Mouse (Mus musculus): Measurements from ENCODE around the gene Ak9. TPM values are rescaled to one million over a fixed set of nuclear protein-coding genes. Genes with fewer than 3 reads are reported as not detected.
"Not testable (repeated sequence)": the region's sequence is repeated elsewhere in the genome, so short reads cannot be mapped to it uniquely, and the experiment has no call there.

Ak9 gene
- polyA plus RNA-seq, 1 experiment from 2014 or later, result 0.11 TPM

GRCm38 (mm10) chr10:41365086-41365485 is 61.3 kb downstream of the Ak9 start:
- H3K4me2 ChIP-seq, result no peak overlapping the region
- H3K4me3 ChIP-seq (replicated peaks), result no peak overlapping the region
- 90% methylated on average over 9 of the region's 9 CpGs for WGBS
- no peaks in the 10 kb centered on the region for H3K27me3 ChIP-seq
- no peaks in the 10 kb centered on the region for H3K36me3 ChIP-seq (replicated peaks)
- no peak overlapping the region for H3K27ac ChIP-seq
- no peak overlapping the region for H3K9ac ChIP-seq
- H3K4me1 ChIP-seq, result no peaks in the 10 kb centered on the region
- no peaks in the 10 kb centered on the region for H3K9me3 ChIP-seq
- ATAC-seq (ENCODE audit: low FRiP score), result no peak

GRCm38 (mm10) chr10:41380466-41380865 is 76.7 kb downstream of the Ak9 start:
- no peaks in the 10 kb centered on the region for H3K36me3 ChIP-seq (replicated peaks)
- no peak overlapping the region for H3K27ac ChIP-seq
- H3K4me1 ChIP-seq, result no peaks in the 10 kb centered on the region
- no peaks in the 10 kb centered on the region for H3K27me3 ChIP-seq
- H3K4me2 ChIP-seq, result no peak overlapping the region
- WGBS, result 75% methylated on average over 12 of the region's 12 CpGs
- no peak overlapping the region for H3K4me3 ChIP-seq (replicated peaks)
- H3K9ac ChIP-seq, result no peak overlapping the region
- H3K9me3 ChIP-seq, result no peaks in the 10 kb centered on the region
- ATAC-seq (ENCODE audit: low FRiP score), result no peak

GRCm38 (mm10) chr10:41385506-41386221 is 81.9 kb downstream of the Ak9 start:
- ATAC-seq (ENCODE audit: low FRiP score), result no peak
- Histone ChIP-seq H3K4me3 (replicated peaks) (no peak overlapping the region), H3K36me3 (replicated peaks) (no peaks in the 10 kb centered on the region), H3K4me1 (no peaks in the 10 kb centered on the region), H3K9ac (no peak overlapping the region), H3K4me2 (no peak overlapping the region), H3K27ac (no peak overlapping the region), H3K27me3 (no peaks in the 10 kb centered on the region), H3K9me3 (no peaks in the 10 kb centered on the region)
- WGBS, result 86% methylated on average over 15 of the region's 15 CpGs

GRCm38 (mm10) chr10:41393555-41393954 is 89.8 kb downstream of the Ak9 start:
- no peaks in the 10 kb centered on the region for H3K27me3 ChIP-seq
- no peaks in the 10 kb centered on the region for H3K4me1 ChIP-seq
- 62% methylated on average over 2 of the region's 2 CpGs for WGBS
- H3K9me3 ChIP-seq, result no peaks in the 10 kb centered on the region
- no peak for ATAC-seq (ENCODE audit: low FRiP score)
- H3K4me2 ChIP-seq, result no peak overlapping the region
- no peak overlapping the region for H3K27ac ChIP-seq
- no peak overlapping the region for H3K9ac ChIP-seq
- H3K4me3 ChIP-seq (replicated peaks), result no peak overlapping the region
- no peaks in the 10 kb centered on the region for H3K36me3 ChIP-seq (replicated peaks)

- H3K27me3 ChIP-seq, result no peaks in the 10 kb centered on the region
- ATAC-seq (ENCODE audit: low FRiP score), result no peak
- WGBS, result 87% methylated on average over 3 of the region's 3 CpGs
- H3K9ac ChIP-seq, result no peak overlapping the region
- H3K27ac ChIP-seq, result no peak overlapping the region
- no peak overlapping the region for H3K4me2 ChIP-seq
- H3K9me3 ChIP-seq, result no peaks in the 10 kb centered on the region
- no peak overlapping the region for H3K4me3 ChIP-seq (replicated peaks)
- H3K4me1 ChIP-seq, result no peaks in the 10 kb centered on the region
- no peaks in the 10 kb centered on the region for H3K36me3 ChIP-seq (replicated peaks)
These were observed 97.3 kb downstream of the Ak9 start for GRCm38 (mm10) chr10:41401097-41401496.

- Histone ChIP-seq H3K9ac (no peak overlapping the region), H3K4me3 (replicated peaks) (no peak overlapping the region), H3K4me1 (no peaks in the 10 kb centered on the region), H3K36me3 (replicated peaks) (no peaks in the 10 kb centered on the region), H3K4me2 (no peak overlapping the region), H3K27me3 (no peaks in the 10 kb centered on the region), H3K27ac (no peak overlapping the region), H3K9me3 (no peaks in the 10 kb centered on the region)
- WGBS, result 74% methylated on average over 2 of the region's 2 CpGs
- ATAC-seq (ENCODE audit: low FRiP score), result no peak
These were observed 99.6 kb downstream of the Ak9 start for GRCm38 (mm10) chr10:41403364-41403763.

- ATAC-seq (ENCODE audit: low FRiP score), result no peak
- Histone ChIP-seq H3K27ac (no peak overlapping the region), H3K36me3 (replicated peaks) (no peaks in the 10 kb centered on the region), H3K9ac (no peak overlapping the region), H3K4me1 (no peaks in the 10 kb centered on the region), H3K27me3 (no peaks in the 10 kb centered on the region), H3K4me2 (no peak overlapping the region), H3K9me3 (no peaks in the 10 kb centered on the region), H3K4me3 (replicated peaks) (no peak overlapping the region)
- 56% methylated on average over 3 of the region's 3 CpGs for WGBS
These were observed 100.3 kb downstream of the Ak9 start for GRCm38 (mm10) chr10:41403893-41404612.

- not testable (repeated sequence) for ATAC-seq (ENCODE audit: low FRiP score); H3K27ac ChIP-seq; H3K4me2 ChIP-seq; H3K9me3 ChIP-seq; H3K9ac ChIP-seq; H3K27me3 ChIP-seq; H3K4me3 ChIP-seq (replicated peaks); H3K4me1 ChIP-seq; H3K36me3 ChIP-seq (replicated peaks)
- WGBS, result 95% methylated on average over 4 of the region's 4 CpGs
These were observed 106.4 kb downstream of the Ak9 start for GRCm38 (mm10) chr10:41410176-41410575.

- not testable (repeated sequence) for H3K27me3 ChIP-seq; H3K4me1 ChIP-seq; ATAC-seq (ENCODE audit: low FRiP score); H3K9me3 ChIP-seq; H3K27ac ChIP-seq; H3K4me2 ChIP-seq; H3K4me3 ChIP-seq (replicated peaks); H3K9ac ChIP-seq; H3K36me3 ChIP-seq (replicated peaks)
- 89% methylated on average over 1 of the region's 1 CpGs for WGBS
These were observed 107.0 kb downstream of the Ak9 start for GRCm38 (mm10) chr10:41410821-41411220.

- 96% methylated on average over 1 of the region's 1 CpGs for WGBS
- H3K4me1 ChIP-seq; H3K36me3 ChIP-seq (replicated peaks); H3K9me3 ChIP-seq; H3K27me3 ChIP-seq; ATAC-seq (ENCODE audit: low FRiP score); H3K4me2 ChIP-seq; H3K27ac ChIP-seq; H3K4me3 ChIP-seq (replicated peaks); H3K9ac ChIP-seq: not testable (repeated sequence)
These were observed 109.7 kb downstream of the Ak9 start for GRCm38 (mm10) chr10:41413471-41413870.

- not testable (repeated sequence) for H3K27ac ChIP-seq; H3K9me3 ChIP-seq; H3K27me3 ChIP-seq; H3K36me3 ChIP-seq (replicated peaks); H3K4me3 ChIP-seq (replicated peaks); ATAC-seq (ENCODE audit: low FRiP score); H3K9ac ChIP-seq; H3K4me1 ChIP-seq; H3K4me2 ChIP-seq
- WGBS, result 87% methylated on average over 2 of the region's 2 CpGs
These were observed 111.6 kb downstream of the Ak9 start for GRCm38 (mm10) chr10:41415368-41415767.

- Histone ChIP-seq H3K9ac (no peak overlapping the region), H3K4me2 (no peak overlapping the region), H3K4me1 (no peaks in the 10 kb centered on the region), H3K36me3 (replicated peaks) (no peaks in the 10 kb centered on the region), H3K27ac (no peak overlapping the region), H3K9me3 (peaks cover 6% of the 10 kb centered on the region; the same call in 1 of the 2 replicates), H3K4me3 (replicated peaks) (no peak overlapping the region), H3K27me3 (no peaks in the 10 kb centered on the region)
- no peak for ATAC-seq (ENCODE audit: low FRiP score)
- WGBS, result 81% methylated on average over 9 of the region's 9 CpGs
These were observed 116.9 kb downstream of the Ak9 start for GRCm38 (mm10) chr10:41420496-41421200.
